Mouse (Mus musculus): ENCODE measurements around the gene Ccdc160.

DNA sequence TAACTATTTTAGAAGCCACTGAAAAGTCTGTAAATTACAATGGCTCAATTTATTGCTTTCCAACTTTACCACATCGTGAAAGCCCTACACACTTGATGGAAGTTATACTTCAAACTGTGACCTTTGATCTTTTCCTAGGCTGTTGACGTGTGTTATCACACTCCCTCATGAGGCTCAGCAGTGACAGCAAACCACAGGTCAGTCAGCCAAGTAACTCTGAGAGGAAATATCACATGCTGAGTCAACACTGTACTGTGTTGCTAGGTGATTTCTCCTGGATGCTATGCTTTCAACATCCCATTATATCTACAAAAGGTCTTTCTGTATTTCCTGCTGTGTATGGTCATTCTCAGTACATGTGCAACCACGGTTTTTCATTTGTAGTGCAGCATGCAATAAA lies 28.3 kb downstream of the Ccdc160 start:
- TF ChIP-seq EP300 (IDR thresholded peaks at IDR 0.05; ENCODE audit: insufficient read depth, low read depth, low read length), result no peak
- no peak for TF ChIP-seq CTCF (IDR thresholded peaks at IDR 0.05; ENCODE audit: low read depth, low read length)
